Mouse (Mus musculus) T-helper 2 cell (primary cell): ENCODE measurements around the gene Rrp1.

Experiments
- in situ Hi-C: fragments of 300-600 bp; cut with MboI, MseI; formaldehyde crosslinking; loops from one replicate; pipeline ENCODE4 v1.15.1; 2025; ENCODE audit warnings: high pct_unique_total_duplicates

Gene Rrp1

DNA sequence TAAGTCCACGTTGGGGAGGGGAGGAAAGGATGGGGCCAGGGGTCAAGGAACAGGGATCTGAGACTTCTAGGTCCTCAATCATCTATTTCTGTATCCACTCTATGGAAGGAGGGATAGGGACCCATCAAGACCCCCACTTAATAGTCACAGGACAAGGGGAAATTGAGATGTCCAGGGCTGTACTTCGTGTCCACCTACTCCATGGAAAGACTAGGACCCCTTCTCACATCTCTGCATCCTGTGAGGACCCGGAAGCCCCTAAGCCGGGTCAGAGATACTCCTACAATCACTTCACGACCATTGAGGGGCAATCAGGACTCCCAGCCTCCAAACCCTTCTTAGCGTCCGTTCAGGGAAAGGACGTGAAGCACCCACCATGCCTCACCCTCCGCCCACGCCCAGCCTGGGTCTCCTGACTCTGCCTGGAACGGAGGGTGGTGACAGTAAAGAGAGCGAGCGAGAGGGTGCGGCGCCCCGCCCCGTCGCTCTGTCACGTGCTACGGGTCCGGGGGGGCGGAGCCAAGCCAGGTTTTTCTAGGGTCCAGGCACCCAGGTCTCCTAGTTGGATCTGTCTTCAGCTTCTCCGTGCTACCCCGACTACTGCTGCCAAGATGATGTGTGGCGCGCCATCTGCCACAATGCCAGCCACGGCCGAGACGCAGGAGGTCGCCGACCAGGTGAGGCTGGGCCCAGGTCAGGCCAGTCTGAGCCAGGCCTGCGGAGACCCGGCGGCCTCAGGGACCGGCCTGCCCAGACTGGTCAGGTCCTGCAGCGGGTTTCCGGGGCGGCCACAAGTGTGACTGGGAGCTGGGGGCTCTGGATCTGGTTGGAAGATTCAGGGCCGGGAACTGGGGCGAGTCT, 12.6 kb upstream of the Rrp1 start, which contains the start of gene Cstb:
Cstb (plus strand) TSS at position 489 of the 861 bp plus-strand sequence.
- in situ Hi-C loops: no loop called here

DNA sequence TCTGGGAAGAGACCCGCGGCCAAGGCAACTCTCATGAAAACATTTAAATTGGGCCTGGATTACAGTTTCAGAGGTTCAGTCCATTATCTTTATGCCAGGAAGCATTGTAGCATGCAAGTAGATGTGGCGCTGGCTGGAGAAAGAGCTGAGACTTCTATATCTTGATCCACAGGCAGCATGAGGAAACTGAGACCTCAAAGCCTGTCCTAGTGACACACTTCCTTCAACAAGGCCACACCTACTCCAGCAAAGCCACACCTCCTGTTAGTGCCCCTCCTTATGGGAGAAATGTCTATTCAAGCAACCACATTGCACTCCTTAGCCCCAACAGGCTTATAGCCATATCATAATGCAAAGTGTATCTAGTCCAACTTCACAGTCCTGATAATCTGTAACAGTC, 9.8 kb upstream of the Rrp1 start:
- in situ Hi-C loops: loop anchor here (25.0 kb wide), 1 partner anchor 410 kb away; the partner anchor contains the start of gene Pfkl

DNA sequence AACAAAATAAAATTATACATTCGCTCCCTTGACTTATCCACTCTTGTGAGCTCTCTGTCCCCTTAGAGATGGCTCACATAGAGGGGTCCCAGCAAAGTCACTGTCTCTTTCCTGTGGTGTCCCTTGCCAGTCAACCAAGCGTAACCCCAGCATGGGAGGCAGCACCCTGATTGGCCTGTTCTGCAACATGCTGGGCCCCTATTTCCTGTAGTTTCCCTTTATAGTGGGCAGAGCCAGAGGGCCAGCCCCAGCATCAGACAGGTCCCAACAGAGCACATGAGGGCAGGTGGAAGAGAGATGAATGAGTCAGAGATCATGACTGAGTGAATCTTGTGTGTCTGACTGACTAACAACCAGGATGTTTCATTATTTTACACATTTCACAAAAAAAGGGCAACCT, 8.1 kb upstream of the Rrp1 start:
- in situ Hi-C loops: loop anchor here (25.0 kb wide), 1 partner anchor 409 kb away; the partner anchor contains the start of gene Pfkl

DNA sequence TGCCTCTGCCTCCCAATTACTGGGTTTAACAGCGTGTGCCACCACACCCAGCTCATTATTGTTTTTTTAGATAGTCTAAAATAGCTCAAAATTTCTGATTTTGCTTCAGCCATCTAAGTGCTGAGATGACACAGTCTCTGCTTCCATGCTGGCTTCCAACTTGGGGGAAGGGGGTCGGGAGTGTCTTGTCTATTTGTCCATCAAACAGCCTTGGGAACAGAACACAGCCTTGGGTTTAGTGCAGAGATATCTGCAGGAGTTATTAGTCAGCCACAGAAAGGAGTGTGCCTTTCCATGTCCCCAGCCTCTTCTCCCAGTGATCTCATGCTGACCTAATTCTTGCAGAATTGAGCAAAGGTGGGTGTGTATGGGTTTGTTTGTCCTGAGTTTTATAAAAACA, 5.9 kb upstream of the Rrp1 start:
- in situ Hi-C loops: loop anchor here (25.0 kb wide), 1 partner anchor 406 kb away; the partner anchor contains the start of gene Pfkl

DNA sequence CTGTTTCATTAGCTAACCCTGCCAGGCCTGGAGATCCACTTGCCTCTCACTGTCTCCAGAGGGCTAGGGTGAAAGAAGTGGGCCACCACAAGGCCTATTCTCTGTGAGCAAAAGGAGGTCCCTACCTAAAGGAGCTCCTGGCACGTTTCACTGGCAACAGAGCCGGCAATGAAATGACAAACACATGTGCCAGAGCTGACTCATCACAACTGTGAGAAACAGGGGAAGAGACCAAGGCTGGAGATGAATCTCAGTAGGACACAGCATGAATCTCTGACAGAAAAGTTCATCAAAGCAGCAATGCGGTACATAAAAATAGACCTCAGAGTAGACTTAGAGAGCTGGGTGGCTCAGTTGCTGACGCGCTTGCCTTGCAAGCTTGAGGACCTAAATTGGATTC, 5.0 kb upstream of the Rrp1 start:
- in situ Hi-C loops: loop anchor here (25.0 kb wide), 1 partner anchor 406 kb away; the partner anchor contains the start of gene Pfkl

DNA sequence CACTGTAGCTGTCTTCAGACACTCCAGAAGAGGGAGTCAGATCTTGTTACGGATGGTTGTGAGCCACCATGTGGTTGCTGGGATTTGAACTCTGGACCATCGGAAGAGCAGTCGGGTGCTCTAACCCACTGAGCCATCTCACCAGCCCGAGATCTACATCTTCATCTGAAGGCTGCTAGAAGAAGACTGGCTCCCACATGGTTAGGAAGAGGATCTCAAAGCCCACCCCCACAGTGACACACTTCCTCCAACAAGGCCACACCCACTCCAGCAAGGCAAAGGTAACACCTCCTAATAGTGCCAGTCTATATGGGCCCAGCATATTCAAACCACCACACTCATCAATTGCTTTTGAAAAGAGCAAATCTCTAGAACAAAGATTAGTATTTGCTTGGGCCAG, 2.1 kb upstream of the Rrp1 start:
- in situ Hi-C loops: loop anchor here (25.0 kb wide), 1 partner anchor 403 kb away; the partner anchor contains the start of gene Pfkl

DNA sequence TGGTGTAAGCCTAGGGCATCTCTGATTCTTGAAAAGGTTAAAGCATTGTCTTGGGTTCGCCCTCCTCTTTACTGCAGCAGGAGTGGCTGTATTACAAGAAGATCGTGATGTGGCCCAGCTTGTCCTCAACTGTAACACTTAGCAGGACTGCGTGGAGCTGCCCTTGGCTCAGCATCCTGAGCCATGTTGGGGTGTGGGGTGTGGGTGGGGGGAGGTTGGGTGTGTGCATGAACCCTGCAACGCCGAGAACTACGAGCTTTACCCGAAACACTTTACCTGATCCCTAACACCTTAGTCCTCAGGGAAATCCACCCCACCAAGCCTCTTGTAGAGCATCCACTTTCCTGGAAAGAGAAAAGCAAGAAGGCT, 293 bp upstream of the Rrp1 start:
- in situ Hi-C loops: loop anchor here (25.0 kb wide), 1 partner anchor 401 kb away; the partner anchor contains the start of gene Pfkl

DNA sequence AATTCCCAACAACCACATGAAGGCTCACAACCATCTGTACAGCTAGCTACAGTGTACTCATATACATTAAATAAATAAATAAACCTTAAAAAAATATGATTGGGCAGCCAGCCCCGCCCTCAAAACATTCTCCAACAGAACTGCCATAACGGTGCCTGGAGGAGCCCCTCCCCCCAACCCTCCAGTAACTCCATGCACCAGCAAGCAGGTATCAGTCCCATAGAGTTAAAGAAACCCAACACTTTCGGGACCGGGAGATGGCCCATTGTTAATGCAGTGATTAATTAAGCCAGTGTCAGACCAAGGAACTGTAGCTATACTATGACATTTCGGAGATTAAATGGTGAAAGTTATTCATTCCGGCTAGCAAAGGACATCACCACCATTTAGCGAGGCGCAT, 992 bp downstream of the Rrp1 start:
- in situ Hi-C loops: loop anchor here (25.0 kb wide), 1 partner anchor 400 kb away; the partner anchor contains the start of gene Pfkl

DNA sequence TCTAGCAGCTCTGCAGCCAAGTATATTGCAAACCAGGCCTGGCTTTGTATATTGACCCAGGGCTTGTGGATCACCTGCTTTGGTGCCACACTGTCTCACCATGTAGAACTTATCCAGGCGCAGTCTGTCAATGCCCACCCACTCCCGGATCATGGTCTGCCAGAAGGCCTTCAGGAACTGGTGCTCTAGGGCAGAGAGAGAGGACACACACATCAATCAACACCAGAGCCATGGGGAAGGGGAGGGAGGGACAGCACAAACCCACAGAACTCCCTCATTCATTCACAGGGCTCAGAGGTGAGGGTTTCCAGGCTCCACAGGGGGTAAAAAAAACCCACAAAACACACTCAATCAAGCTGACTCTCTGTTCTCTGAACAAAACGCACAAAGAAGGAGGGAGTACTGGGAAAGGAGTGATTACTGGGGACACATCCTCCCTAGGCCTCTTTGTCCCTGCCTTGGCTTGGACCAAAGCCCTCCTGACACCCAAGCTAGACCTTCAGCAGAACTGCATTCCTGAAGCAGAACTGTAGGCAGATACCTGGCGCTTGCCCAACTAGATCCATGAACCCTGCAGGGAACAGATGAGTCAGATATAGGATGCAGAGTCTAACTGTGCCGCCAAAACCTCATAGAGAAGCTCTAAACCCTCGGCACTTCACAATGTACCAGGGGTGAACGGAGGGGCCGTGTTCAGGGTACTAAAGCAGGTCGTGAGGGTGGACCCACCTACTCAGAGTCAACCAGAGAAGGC, 3.6 kb downstream of the Rrp1 start:
- in situ Hi-C loops: loop anchor here (25.0 kb wide), 1 partner anchor 397 kb away; the partner anchor contains the start of gene Pfkl

DNA sequence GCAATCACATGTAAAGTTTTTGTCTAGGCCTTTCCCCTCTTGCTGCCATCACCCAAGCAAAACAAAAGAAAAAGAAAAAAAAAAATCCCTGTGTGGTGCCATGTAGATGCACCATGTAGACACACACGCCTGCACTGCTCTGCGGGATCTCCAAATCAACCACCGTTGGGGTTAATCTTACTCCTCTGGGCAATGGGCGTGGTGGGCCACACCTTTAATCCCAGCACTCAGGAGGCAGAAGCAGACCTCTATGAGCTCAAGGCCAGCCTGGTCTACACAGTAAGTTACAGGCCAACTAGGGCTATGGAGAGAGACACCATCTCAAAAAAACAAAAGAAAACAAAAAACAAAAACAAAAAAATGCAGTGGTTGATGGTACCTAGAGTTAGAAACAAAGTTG, 5.7 kb downstream of the Rrp1 start:
- in situ Hi-C loops: loop anchor here (25.0 kb wide), 1 partner anchor 395 kb away; the partner anchor contains the start of gene Pfkl

DNA sequence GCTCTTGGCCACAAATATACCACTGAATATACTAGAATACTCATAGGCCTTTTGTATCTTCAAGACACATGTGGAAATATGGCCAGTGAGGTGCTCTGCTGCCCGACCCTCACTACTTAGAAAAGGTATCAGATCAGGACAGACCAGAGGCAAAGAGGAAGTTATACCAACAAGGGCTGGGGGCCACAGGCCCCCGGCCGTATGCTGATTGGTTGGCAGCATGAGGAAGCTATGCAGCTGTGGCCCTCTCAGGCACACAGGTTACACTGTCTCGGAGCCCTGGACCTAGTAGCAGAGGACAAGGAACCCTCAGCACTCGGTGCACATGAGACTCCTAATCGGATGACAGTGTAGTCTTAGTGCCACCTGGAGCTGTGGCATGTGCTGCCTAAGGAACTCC, 6.7 kb downstream of the Rrp1 start:
- in situ Hi-C loops: loop anchor here (25.0 kb wide), 1 partner anchor 394 kb away; the partner anchor contains the start of gene Pfkl

DNA sequence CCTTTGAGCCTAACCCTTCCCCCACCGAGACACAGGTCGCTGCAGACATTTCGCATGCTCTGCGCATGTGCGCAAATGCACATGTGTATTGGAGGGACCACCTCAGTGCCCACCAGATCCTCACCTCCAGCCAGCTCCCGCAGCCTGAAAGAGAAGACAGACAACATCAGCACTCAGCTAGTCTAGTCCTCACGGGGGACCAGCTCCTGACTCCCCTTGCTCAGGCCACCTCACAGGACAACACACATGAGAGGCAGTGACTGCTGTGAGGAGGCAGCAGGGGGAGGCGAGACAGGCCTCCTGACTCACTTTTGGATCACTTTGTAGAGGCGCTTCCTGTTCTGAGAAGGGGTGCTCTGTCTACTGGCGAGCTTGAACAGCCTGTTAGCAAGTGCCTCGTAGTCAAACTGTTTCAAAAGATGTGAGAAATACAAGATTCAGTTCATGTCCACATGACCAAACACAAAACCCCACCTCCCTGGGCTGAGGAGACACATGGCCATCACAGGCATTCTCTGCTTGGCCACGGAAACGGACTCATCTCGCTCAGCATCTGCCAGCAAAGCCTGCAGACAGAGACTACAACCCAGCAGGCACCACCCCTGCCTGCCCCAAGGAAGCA, 10.4 kb downstream of the Rrp1 start:
- in situ Hi-C loops: loop anchor here (25.0 kb wide), 1 partner anchor 390 kb away; the partner anchor contains the start of gene Pfkl

DNA sequence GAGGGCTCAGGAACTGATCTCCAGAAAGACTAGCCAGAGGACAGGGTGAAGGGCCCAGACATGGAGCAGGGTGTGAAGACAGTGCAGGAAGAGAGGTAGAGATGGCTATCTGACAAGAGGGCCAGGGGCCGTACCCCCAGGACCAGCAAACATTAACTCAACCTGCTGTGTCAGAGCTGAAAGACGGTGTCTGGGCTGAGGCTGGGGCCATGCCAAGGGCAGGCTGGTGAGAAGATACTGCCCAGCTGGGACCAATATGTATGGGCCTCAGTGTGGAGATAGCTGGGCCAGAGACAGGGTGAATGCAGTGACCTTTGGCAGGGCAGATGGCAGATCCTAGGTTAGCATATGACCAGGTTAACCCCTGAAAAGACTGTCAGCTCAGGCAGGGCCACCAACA, 11.7 kb downstream of the Rrp1 start:
- in situ Hi-C loops: loop anchor here (25.0 kb wide), 1 partner anchor 389 kb away; the partner anchor contains the start of gene Pfkl

DNA sequence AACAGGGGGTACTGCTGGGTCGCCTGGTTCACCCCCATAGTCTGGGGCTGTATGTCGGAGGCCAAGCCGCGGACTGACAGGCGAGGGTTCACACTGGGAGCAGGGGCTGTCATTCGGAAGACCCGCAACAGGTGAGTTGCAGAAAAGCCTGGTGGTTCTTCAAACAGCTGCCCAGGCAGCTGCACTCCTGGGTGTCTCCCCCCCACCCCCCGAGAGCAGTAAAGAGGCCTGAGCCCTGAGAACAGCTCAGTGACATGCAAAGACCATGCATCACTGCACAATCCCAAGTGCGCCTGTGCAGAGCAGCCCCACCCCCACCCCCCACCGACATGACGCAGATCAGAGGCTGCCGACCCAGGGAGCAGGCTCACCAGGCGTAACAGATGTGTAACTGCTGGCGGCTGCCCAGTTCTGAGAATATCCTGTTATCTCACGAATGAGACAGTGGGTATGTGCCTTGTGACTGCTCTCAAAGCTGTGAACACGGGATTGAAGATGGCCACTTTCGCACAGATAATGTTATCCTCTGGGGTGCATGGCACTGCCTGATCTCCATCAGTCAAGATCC, 13.7 kb downstream of the Rrp1 start:
- in situ Hi-C loops: no loop called here

DNA sequence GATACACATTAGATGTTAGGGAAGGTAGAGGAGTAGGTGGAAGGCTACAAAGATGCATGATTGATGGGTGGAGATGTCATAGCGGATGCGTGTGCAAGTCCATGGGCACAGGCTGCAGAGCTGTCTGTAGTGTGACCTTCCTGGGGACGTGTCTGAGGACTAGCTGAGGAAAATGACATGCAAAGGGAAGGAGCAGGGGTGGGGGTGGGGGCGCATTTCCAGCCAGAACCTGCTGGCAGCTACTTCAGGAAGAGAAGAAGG, 16.3 kb downstream of the Rrp1 start:
- in situ Hi-C loops: no loop called here

DNA sequence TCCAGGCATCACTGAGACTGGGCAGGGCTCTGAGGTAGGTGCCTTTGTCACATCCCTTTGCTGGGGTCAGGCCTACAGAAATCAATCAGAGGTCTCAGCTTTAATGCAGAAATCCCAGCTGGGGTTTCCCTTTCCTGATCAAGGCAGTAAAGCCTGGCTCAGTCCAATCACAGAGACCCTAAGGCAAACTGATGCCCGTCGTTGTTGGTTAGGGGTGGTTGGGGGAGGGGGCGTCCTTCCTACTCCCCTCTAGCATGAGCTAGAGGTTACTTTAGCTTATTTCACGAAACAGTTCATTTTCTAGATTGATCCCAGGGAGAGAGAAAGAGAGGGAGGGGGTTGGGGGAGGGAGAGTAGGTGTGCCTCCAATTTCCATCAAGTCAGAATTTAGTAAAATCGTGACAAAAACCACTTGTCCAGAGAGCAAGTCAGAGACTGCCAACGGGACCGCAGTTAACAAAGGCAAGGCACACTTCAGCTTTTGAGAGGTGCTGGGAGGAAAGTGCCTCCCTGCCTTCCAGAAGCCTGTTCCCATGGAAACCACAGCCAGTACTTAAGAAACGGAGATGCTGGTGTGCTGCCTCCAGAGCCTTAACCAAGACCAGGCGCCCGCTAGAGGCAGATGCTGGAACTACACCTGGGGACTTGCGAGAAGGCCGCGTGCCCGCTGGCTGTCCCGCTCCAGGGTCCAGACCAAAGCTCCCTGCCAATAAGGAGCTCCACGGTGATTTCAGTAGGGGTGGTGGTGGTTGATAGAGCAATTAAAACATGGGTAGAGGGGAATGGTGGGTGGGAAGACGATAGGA, 16.8 kb downstream of the Rrp1 start:
- in situ Hi-C loops: no loop called here

DNA sequence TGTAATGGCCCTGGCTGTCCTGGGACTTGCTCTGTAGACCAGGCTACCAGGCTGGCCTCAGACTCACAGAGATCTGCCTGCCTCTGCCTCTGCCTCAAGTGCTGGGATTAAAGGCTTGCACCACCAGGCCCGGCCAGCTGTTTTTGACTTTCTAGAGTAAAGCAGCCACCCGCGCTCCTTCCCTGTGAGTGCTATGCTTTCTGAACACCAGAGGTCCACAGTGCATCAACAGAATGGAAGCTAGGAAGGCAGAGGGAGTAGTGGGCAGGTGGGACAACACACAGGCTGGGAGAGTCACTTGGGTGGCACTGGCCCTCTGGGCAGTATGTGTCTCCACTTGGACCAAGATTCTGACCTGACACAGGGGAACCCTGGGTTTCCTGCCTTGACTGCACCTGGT, 17.5 kb downstream of the Rrp1 start:
- in situ Hi-C loops: no loop called here

DNA sequence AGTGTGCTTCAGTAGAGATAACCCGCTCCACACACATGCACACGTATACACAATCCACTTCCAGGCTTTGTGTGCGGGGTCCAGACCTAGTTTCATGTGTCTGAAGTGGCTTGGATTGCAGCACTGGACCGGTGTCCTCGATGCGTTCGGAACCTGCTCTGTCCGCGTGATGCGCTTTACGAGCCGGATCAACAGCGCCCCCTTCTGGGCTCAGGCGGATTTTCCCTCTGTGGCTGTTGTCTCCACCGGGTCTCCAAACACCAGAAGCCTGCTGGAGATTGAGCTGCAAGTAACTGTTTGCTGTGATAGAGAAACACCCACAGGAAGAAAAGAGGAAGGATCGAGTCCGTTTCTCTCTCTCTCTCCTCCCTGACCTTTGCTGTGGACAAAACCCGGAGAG, 20.8 kb downstream of the Rrp1 start:
- in situ Hi-C loops: no loop called here

DNA sequence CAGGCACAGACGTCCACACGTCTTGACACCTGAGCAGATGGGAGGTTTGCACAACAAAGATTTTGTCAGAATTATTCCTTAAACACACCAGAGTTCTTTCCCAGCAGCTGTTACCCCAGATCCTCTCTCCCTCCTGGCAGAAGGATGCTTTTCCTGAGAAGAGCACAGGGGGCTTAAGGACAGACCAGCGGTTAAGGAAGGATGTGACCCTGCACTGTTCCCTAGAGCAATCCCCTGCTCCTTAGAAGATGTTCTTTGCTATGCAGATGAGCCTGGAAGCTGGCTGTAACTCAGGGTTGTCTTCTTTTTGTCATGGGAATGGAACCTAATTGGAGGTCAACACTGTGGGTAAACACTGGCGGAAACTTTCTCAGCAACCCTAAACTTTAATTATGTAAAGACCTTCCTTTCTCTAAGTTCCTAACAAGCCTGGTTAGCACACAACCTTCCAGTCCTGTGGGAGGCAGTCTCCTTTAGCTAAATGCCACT, 21.8 kb downstream of the Rrp1 start:
- in situ Hi-C loops: no loop called here

DNA sequence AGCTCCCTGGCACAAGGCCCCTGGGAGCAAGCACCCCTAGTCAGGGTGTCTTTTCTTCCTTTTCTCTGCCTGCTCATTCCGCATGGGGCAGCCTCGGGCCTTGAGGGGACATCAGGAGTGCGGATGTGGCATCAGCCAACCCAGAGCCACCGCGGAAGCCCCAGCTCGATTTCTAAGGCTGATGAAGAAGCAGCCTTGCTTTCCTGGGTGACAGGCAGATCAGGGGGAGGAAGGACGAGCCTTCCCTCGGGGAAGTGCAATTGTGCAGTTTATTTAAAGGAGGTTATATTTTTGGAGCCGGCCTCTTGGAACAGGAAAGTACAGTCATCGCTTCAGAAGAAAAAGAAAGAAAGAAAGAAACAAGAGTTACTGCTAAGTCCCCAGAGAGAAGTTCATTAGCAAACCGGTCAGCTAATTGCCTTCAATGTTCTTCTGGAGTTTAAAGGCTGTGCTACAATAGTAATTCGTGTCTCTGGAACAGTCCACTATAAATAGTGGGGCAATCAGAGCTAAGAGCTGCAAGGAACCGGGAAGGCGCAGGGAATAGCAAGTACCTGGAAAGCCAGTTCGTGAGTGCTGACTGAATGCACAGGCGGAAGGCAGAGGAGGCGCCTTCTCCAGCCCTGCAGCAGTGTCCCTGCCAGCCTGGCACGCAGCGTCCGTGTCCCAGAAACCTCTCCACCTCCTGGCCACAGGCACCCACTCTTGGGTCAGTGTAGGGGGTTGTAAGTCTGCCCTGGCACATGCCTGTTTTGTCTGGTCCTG, 24.4 kb downstream of the Rrp1 start:
- in situ Hi-C loops: loop anchor here (5.0 kb wide), 1 partner anchor 106 kb away; no protein-coding TSS in a partner anchor
